Mouse (Mus musculus) left cerebral cortex, postnatal 10 days (tissue): ENCODE measurements at regions not wholly inside any gene's neighbourhood (a gene's known extent, or its start where the extent isn't known, plus 50 kb on each side); places are given as distances from the start of the nearest gene placed in this dataset.

Source experiments
- DNase-seq, 2 experiments: peaks; one replicate each; pipeline ENCODE4 v3.0.0; 2021 to 2022; ENCODE audit warnings: low spot score in 2 of 2, mixed read lengths in 1 of 2; ENCODE audit errors: extremely low spot score in 1 of 2
- intact Hi-C: fragments of 180-260 bp; cut with DNase I; formaldehyde crosslinking; loops from one replicate; pipeline ENCODE4 v1.15.1; 2025

GRCm38 (mm10) chr17:79485239-79485638, 126.4 kb upstream of the Rmdn2 start:
- no peak for DNase-seq
- intact Hi-C loops = no loop called here

- no peak for DNase-seq
- intact Hi-C loops = no loop called here
Observed at GRCm38 (mm10) chr17:79489306-79489705, 122.4 kb upstream of the Rmdn2 start.

DNA sequence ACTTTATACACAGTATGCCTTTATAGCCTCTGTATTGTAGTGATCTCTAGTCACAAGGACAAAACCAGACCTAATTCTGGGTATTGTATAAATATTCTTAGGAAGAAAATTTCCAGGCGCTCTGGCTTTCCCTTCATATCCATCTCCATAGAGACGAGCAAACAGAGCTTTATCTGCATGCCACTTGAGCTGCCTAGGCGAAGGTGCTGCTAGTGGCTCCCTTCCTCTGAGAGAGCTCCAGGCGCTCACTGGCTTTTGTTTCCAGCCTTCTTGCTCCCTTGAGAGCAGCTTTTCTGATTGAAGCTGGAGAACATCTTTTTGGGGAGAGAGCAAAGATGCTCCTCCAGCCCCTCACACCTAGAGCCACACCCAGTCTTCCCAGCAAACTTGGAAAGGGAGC, 114.0 kb upstream of the Rmdn2 start:
- peak in 1 of 2 experiments; percentile 19 for DNase-seq
- intact Hi-C loops = no loop called here

DNA sequence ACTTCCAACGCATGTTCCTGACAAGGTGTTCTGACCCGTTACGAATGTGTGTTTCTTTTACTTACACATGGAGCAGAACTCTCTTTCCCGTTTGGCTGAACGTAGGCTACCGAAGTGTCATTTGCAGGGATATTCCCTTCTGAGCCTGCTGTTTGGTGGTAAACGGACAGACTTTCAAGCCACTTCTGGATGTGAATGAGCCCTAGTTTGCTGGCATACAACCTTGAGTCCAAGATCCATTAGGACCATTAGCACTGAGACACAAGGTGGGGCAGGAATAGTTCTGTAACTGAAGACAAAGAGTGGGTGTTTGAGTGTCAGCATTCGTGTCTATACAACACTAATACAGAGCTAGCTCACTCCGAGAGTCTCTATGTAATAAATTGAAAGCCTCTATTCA, 113.3 kb upstream of the Rmdn2 start:
- intact Hi-C loops = no loop called here

GRCm38 (mm10) chr17:79501031-79501474, 110.6 kb upstream of the Rmdn2 start:
- intact Hi-C loops = no loop called here
- no peak for DNase-seq

More for the DNA sequence above, 113.3 kb upstream of the Rmdn2 start:
- no peak for DNase-seq

DNA sequence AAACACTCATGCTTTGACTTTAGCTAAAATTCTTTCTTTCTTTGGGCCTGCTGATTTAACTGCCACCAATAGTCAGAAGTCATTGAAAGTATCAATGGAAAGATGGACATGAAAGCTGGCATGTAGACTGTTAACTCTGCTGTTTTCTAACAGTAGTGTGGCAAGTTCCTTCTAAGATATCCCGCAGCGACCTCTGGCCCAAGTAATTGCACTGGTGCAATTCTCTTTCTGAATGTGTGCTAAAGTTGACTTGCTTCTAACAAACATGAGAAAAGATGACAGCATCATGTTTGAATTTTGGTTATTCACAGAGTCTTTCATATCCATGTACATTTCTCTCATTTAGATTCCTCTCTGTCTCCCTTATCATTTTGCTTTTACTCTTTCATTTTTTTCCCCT, 109.7 kb upstream of the Rmdn2 start:
- intact Hi-C loops = no loop called here
- DNase-seq = no peak

GRCm38 (mm10) chr17:79503037-79503436, 108.6 kb upstream of the Rmdn2 start:
- intact Hi-C loops = no loop called here
- no peak for DNase-seq

DNA sequence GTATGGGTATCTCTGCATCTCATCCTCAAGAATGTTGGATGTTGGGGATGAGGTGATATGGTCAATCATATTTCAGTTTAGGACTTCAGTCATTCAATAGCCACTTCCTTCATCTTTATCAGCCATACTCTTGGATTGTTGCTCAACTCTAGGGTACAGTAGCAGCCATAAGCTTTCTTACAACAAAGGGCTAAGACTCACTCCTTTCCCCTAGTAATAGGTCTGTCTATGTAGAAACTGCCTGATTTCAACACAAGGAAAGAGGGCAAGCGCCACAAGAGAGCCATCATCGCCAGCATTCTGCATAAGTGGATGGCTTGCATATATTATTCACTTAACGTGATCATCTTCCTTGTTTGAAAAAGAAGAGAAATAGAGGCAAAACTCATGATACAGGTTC, 107.5 kb upstream of the Rmdn2 start:
- intact Hi-C loops = no loop called here
- DNase-seq = no peak

GRCm38 (mm10) chr17:79505565-79505964, 106.1 kb upstream of the Rmdn2 start:
- intact Hi-C loops = no loop called here
- no peak for DNase-seq

DNA sequence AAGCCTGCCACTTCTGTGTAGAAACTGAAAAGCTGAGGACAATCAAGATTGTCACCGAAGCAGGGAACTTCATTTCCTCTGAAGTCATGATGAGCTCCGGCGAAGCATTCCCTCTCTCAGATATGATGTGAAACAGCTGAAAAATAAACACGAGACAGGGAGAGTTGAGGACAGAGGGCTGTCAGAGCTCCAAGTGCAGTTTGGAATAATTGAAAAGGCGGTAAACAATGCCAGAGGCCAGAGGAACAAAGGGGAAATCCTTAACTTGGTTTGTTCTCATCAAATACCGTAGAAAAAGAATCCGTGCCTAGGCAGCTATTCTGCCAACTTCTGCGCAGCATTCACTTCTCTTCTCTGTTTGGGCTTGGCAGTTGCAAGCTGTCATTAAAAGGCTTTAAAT, 102.4 kb upstream of the Rmdn2 start:
- intact Hi-C loops = no loop called here
- no peak for DNase-seq

GRCm38 (mm10) chr17:79509957-79510710, 101.5 kb upstream of the Rmdn2 start:
- DNase-seq = no peak

DNA sequence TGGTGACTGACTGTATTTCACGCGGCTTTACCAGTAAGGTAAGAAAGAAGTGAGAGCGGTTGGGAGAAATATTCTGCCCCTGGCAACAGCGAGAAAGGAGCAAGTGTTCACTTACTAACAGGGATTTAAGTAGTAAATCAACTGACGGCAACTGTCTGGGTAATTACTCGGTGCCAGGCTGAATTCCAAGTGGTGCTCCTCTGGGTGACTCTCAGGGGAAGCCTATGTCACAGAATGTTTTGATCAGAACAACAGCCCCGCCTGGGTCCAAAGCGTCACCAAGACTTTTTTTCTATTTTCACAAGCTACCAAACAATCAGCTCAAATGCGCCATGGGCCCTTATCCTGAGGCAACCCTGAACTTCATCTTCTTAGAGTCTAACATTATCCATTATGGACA, 100.4 kb upstream of the Rmdn2 start:
- intact Hi-C loops = no loop called here
- no peak for DNase-seq

More at GRCm38 (mm10) chr17:79509957-79510710, 101.5 kb upstream of the Rmdn2 start:
- intact Hi-C loops = no loop called here

DNA sequence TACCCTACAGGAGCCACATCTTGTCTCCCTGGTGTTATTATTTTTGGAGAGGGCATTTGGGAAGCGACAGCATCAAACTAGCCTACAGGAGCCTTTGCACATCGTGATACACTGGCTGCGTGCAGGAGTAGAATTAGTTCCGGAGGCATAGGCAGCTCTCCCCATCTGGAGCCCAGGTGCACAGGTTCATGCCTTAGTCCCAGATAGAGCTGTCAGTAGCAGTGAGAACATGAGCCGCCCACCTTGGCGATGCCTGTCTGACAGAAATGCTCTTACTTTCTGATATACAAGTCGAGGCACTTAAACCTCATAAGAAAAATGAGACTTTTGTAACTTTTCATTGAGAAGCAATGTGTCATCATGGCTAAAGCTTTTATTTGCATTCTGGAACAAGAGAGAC, 97.6 kb upstream of the Rmdn2 start:
- intact Hi-C loops = no loop called here
- no peak for DNase-seq

DNA sequence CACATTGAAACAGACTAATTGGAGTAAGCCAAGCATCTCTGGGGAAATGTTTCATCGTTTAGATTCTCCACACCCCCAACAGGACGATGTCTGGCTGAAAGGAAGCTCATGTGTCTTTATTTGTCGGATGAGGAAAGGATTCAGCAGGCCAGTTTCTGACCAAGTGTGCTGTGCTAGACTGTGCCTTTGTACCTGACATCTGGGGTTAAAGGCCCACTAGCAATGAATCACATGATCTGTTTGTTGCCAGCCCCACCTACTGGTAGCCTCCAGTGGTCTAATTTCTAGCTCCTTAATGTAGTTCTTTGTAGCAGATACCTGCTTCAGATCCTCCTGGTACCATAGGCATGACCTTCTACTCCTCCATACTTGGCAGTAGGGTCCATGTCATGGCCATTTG, 93.5 kb upstream of the Rmdn2 start:
- intact Hi-C loops = no loop called here
- no peak for DNase-seq

GRCm38 (mm10) chr17:79518696-79519095, 93.0 kb upstream of the Rmdn2 start:
- intact Hi-C loops = no loop called here
- no peak for DNase-seq

GRCm38 (mm10) chr17:79519356-79519755, 92.3 kb upstream of the Rmdn2 start:
- intact Hi-C loops = no loop called here

DNA sequence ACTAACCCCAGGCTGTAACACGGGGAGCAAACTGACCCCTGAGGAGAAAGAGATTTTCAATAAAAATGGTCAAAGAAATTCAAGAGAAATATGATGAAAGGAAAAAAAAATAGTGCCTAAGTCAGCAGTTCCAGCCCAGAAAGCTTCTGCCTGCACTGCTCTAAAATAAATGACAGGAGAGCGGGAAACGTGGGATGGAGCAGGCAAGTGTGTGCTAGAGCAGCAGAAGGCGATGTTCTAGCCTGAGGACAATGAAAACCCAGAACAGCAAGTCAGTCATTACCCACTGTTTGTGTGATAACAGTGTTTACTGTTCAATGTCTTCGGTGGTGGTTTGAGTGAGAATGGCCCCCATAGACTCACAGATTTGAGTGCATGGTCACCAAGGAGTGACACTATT, 91.4 kb upstream of the Rmdn2 start:
- intact Hi-C loops = no loop called here
- DNase-seq = no peak

More at GRCm38 (mm10) chr17:79519356-79519755, 92.3 kb upstream of the Rmdn2 start:
- no peak for DNase-seq

- intact Hi-C loops = no loop called here
- DNase-seq = no peak
Observed at GRCm38 (mm10) chr17:79521691-79522090, 90.0 kb upstream of the Rmdn2 start.

DNA sequence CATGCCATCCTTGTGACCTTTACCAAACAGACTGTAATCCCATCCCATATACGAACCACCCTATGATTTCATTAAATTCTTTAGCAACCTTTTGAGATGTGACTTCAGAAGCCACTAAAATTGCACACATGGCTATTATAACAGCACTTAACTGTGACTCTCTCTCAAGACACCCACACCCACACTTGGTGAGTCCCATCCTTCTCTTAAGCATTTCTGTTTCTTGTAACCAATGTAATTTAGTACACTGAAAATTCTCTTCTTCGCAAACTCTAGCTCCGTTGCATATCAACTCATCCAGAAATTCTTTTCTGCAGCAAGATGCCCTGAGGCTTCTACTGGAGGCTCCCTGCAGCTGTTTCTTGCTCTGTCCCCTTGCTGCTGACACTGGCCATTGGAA, 88.4 kb upstream of the Rmdn2 start:
- intact Hi-C loops = no loop called here
- no peak for DNase-seq

- DNase-seq = no peak
- intact Hi-C loops = no loop called here
Observed at GRCm38 (mm10) chr17:79527391-79527790, 84.3 kb upstream of the Rmdn2 start.

DNA sequence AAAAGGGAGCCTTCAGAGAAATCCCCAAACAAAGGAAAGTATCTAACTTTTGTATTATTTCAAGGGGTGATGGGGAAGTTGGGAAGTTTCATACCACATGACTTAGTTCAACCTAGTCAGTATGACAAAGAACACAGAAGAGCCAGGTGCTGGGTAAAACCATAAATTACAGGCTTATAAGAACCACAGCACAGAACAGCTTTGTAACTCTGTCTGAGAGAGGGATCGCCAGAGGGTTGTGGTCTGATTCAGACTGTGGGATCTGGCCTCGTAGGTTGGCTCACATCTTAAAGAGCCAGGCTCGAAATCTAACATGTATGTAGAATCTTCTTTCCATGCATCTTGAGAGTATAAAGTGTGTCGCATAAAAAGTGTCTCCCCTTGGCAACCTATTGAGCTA, 75.1 kb upstream of the Rmdn2 start:
- intact Hi-C loops = no loop called here
- no peak for DNase-seq
